Mouse (Mus musculus) adrenal gland, postnatal 10 days (tissue): ENCODE measurements at regions not wholly inside any gene's neighbourhood (a gene's known extent, or its start where the extent isn't known, plus 50 kb on each side); places are given as distances from the start of the nearest gene placed in this dataset.

ENCODE experiments used
- DNase-seq: peaks from one replicate; pipeline ENCODE4 v3.0.0; 2021; ENCODE audit warnings: mixed read lengths

- DNase-seq: no peak
These were observed 259.2 kb upstream of the Csf3r start for GRCm38 (mm10) chr4:125765171-125765570.

- peak; percentile 45 for DNase-seq
These were observed 247.2 kb upstream of the Csf3r start for GRCm38 (mm10) chr4:125777126-125777525.

GRCm38 (mm10) chr4:125780113-125780512 is 244.2 kb upstream of the Csf3r start:
- DNase-seq: no peak

GRCm38 (mm10) chr4:125780921-125781487 is 243.3 kb upstream of the Csf3r start:
- DNase-seq: no peak

- DNase-seq: no peak
These were observed 242.0 kb upstream of the Csf3r start for GRCm38 (mm10) chr4:125782346-125782745.

GRCm38 (mm10) chr4:125786083-125786482 is 238.3 kb upstream of the Csf3r start:
- no peak for DNase-seq

- no peak for DNase-seq
These were observed 229.7 kb upstream of the Csf3r start for GRCm38 (mm10) chr4:125794679-125795078.

GRCm38 (mm10) chr4:125807923-125808322 is 216.4 kb upstream of the Csf3r start:
- no peak for DNase-seq

GRCm38 (mm10) chr4:125809446-125810108 is 214.8 kb upstream of the Csf3r start:
- DNase-seq: no peak

GRCm38 (mm10) chr4:125810247-125810646 is 214.1 kb upstream of the Csf3r start:
- no peak for DNase-seq

GRCm38 (mm10) chr4:125814311-125814710 is 210.0 kb upstream of the Csf3r start:
- DNase-seq: no peak

GRCm38 (mm10) chr4:125815276-125815675 is 209.1 kb upstream of the Csf3r start:
- DNase-seq: no peak

GRCm38 (mm10) chr4:125824525-125824924 is 199.8 kb upstream of the Csf3r start:
- DNase-seq: no peak

- DNase-seq: no peak
These were observed 197.9 kb upstream of the Csf3r start for GRCm38 (mm10) chr4:125826416-125826815.

- peak; percentile 68 for DNase-seq
These were observed 189.1 kb upstream of the Csf3r start for GRCm38 (mm10) chr4:125835250-125835649.

GRCm38 (mm10) chr4:125847568-125847967 is 176.8 kb upstream of the Csf3r start:
- DNase-seq: no peak

- DNase-seq: peak; percentile 76
These were observed 174.1 kb upstream of the Csf3r start for GRCm38 (mm10) chr4:125850300-125850699.

GRCm38 (mm10) chr4:125852545-125852944 is 171.8 kb upstream of the Csf3r start:
- DNase-seq: no peak

- no peak for DNase-seq
These were observed 168.3 kb upstream of the Csf3r start for GRCm38 (mm10) chr4:125855983-125856591.

GRCm38 (mm10) chr4:125856781-125857180 is 167.6 kb upstream of the Csf3r start:
- DNase-seq: no peak

GRCm38 (mm10) chr4:125865057-125865456 is 159.3 kb upstream of the Csf3r start:
- no peak for DNase-seq

GRCm38 (mm10) chr4:125865728-125866127 is 158.6 kb upstream of the Csf3r start:
- DNase-seq: no peak

- DNase-seq: no peak
These were observed 153.1 kb upstream of the Csf3r start for GRCm38 (mm10) chr4:125871211-125871610.

- DNase-seq: no peak
These were observed 144.3 kb upstream of the Csf3r start for GRCm38 (mm10) chr4:125880028-125880427.
